Mouse (Mus musculus): ENCODE measurements at regions not wholly inside any gene's neighbourhood (a gene's known extent, or its start where the extent isn't known, plus 50 kb on each side); places are given as distances from the start of the nearest gene placed in this dataset.
"Not testable (repeated sequence)": the region's sequence is repeated elsewhere in the genome, so short reads cannot be mapped to it uniquely, and the experiment has no call there.

- TF ChIP-seq CTCF (conservative IDR thresholded peaks at IDR 0.05; ENCODE audit: insufficient read depth, insufficient read length, low read depth, low read length); POLR2A (IDR thresholded peaks at IDR 0.05; ENCODE audit: low read depth, low read length): not testable (repeated sequence)
These were observed 54.1 kb upstream of the Pim1 start for GRCm38 (mm10) chr17:29436484-29436870.

Data from kidney, adult 2 months (tissue).